Mouse (Mus musculus) kidney, postnatal 0 days (tissue): ENCODE measurements around the gene Srcin1. TPM values are rescaled to one million over a fixed set of nuclear protein-coding genes. Genes with fewer than 3 reads are reported as not detected.

Experiments
- ATAC-seq: fragments of 200-750 bp; cut with Nextera tagmentation; replicated peaks from 2 replicates; pipeline ENCODE4 v1.8.0; 2017; ENCODE audit warnings: low read depth, moderate number of reproducible peaks, moderate TSS enrichment, moderate library complexity; ENCODE audit not compliant: low FRiP score
- DNase-seq: peaks from one replicate; pipeline ENCODE4 v3.0.0-alpha.2; 2016; ENCODE audit warnings: low spot score
- H3K27ac ChIP-seq: fragments of 300-500 bp; sonication (generic); 2 replicates; pipeline ENCODE4 v1.5.1; 2014; ENCODE audit warnings: mild to moderate bottlenecking
- H3K27me3 ChIP-seq: fragments of 300-500 bp; sonication (generic); 2 replicates; pipeline ENCODE4 v1.6.1; 2014; ENCODE audit warnings: low read length, mixed read lengths; ENCODE audit not compliant: insufficient read depth
- H3K36me3 ChIP-seq: fragments of 300-500 bp; sonication (generic); 2 replicates; pipeline ENCODE4 v1.6.1; 2014; ENCODE audit warnings: low read length, mixed read lengths; ENCODE audit not compliant: insufficient read depth
- H3K4me1 ChIP-seq: fragments of 300-500 bp; sonication (generic); replicated peaks from 2 replicates; pipeline ENCODE4 v1.6.1; 2014; ENCODE audit warnings: antibody characterized with exemption, low read length, mixed read lengths; ENCODE audit not compliant: insufficient read depth
- H3K4me2 ChIP-seq: fragments of 300-500 bp; sonication (generic); 2 replicates; pipeline ENCODE4 v1.6.1; 2014; ENCODE audit warnings: mild to moderate bottlenecking, low read length, moderate library complexity, mixed read lengths
- H3K4me3 ChIP-seq: fragments of 300-500 bp; sonication (generic); replicated peaks from 2 replicates; pipeline ENCODE4 v1.5.1; 2014; ENCODE audit warnings: low read depth, low read length
- H3K9ac ChIP-seq: fragments of 300-500 bp; sonication (generic); 2 replicates; pipeline ENCODE4 v1.6.1; 2014; ENCODE audit warnings: low read depth, low read length
- H3K9me3 ChIP-seq: fragments of 300-500 bp; sonication (generic); replicated peaks from 2 replicates; pipeline ENCODE4 v1.6.1; 2016; ENCODE audit warnings: low read length, inconsistent platforms, mixed read lengths
- CTCF ChIP-seq: IDR thresholded peaks from 2 replicates; pipeline ENCODE4 v1.5.1; 2016; ENCODE audit warnings: antibody characterized with exemption, low read depth, mild to moderate bottlenecking, moderate library complexity
- WGBS: fragments of 180-500 bp; shearing (Covaris S2); extraction: QIAGEN DNeasy Blood & Tissue Kit; methylation state at CpG from one replicate; pipeline ENCODE4 v1.1.7; 2014; 5-methylcytosine and 5-hydroxymethylcytosine counted together
- polyA plus RNA-seq: library from polyadenylated mRNA; unstranded; fragments of >200 nt; fragmentation: Nextera tagmentation; extraction: Ambion mirVana; gene quantifications from 2 replicates; pipeline ENCODE4 v1.2.1, GENCODE M21; 2015

Gene Srcin1
- polyA plus RNA-seq, 1 experiment from 2014 or later, result 0.59 TPM

GRCm38 (mm10) chr11:97599104-97599503 lies 23.1 kb upstream of the Srcin1 start:
- Histone ChIP-seq H3K27ac (no peak overlapping the region), H3K4me2 (no peak overlapping the region), H3K9ac (no peak overlapping the region), H3K27me3 (no peaks in the 10 kb centered on the region), H3K4me1 (no peaks in the 10 kb centered on the region), H3K9me3 (0 out of 2 replicates have a peak, but pooled peaks cover 3% of the 10 kb centered on the region), H3K36me3 (no peaks in the 10 kb centered on the region), H3K4me3 (no peak overlapping the region)
- ATAC-seq (no peak), DNase-seq (no peak)
- no peak for TF ChIP-seq CTCF
- 92% methylated on average over 8 of the region's 8 CpGs for WGBS

GRCm38 (mm10) chr11:97597945-97598691 lies 22.1 kb upstream of the Srcin1 start:
- Histone ChIP-seq H3K9me3 (0 out of 2 replicates have a peak, but pooled peaks cover 3% of the 10 kb centered on the region), H3K4me1 (no peaks in the 10 kb centered on the region), H3K4me3 (no peak overlapping the region), H3K9ac (no peak overlapping the region), H3K27me3 (no peaks in the 10 kb centered on the region), H3K4me2 (no peak overlapping the region), H3K36me3 (no peaks in the 10 kb centered on the region), H3K27ac (no peak overlapping the region)
- 81% methylated on average over 10 of the region's 10 CpGs for WGBS
- DNase-seq, result no peak
- TF ChIP-seq CTCF, result no peak
- no peak for ATAC-seq

GRCm38 (mm10) chr11:97594136-97594535 lies 18.1 kb upstream of the Srcin1 start:
- WGBS, result 56% methylated on average over 6 of the region's 6 CpGs
- no peak overlapping the region for H3K4me2 ChIP-seq

DNA sequence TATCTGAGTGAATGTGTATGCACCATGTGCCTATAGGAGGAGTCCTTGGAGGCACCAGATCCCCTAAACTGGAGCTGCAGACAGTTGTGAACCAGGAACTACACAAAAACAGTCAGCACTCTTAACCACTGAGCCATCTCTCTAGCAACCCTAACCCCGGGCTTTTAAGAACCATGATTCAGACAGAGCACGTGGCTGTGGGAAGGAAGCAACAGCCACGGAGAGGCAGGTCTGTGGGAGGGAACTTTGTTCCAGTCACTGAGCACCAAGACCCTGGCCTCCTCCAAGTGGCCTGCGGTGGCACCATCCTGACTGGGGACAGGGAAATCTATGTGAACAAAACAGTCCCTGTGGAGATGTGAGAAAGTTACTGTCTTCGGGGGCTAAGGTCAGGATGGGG lies 15.9 kb upstream of the Srcin1 start:
- Histone ChIP-seq H3K27ac (no peak overlapping the region), H3K9me3 (no peaks in the 10 kb centered on the region), H3K27me3 (no peaks in the 10 kb centered on the region), H3K36me3 (no peaks in the 10 kb centered on the region), H3K4me1 (peaks cover 3% of the 10 kb centered on the region; the same call in 1 of the 2 replicates), H3K4me3 (no peak overlapping the region), H3K4me2 (no peak overlapping the region), H3K9ac (no peak overlapping the region)
- no peak for TF ChIP-seq CTCF
- ATAC-seq (peak; percentile 65; the same call in 1 of the 2 replicates), DNase-seq (peak; percentile 80)
- whole genome bisulfite sequencing, result 14% methylated on average over 5 of the region's 5 CpGs

More at GRCm38 (mm10) chr11:97594136-97594535, 18.1 kb upstream of the Srcin1 start:
- no peaks in the 10 kb centered on the region for H3K9me3 ChIP-seq
- H3K27ac ChIP-seq, result no peak overlapping the region
- TF ChIP-seq CTCF, result no peak
- ATAC-seq (no peak), DNase-seq (no peak)
- peaks cover 3% of the 10 kb centered on the region; the same call in 1 of the 2 replicates for H3K4me1 ChIP-seq
- H3K36me3 ChIP-seq, result no peaks in the 10 kb centered on the region
- H3K9ac ChIP-seq, result no peak overlapping the region
- no peaks in the 10 kb centered on the region for H3K27me3 ChIP-seq
- H3K4me3 ChIP-seq, result no peak overlapping the region

GRCm38 (mm10) chr11:97590227-97590960 lies 14.4 kb upstream of the Srcin1 start:
- Histone ChIP-seq H3K27me3 (no peaks in the 10 kb centered on the region), H3K27ac (no peak overlapping the region), H3K36me3 (no peaks in the 10 kb centered on the region), H3K9me3 (no peaks in the 10 kb centered on the region), H3K9ac (no peak overlapping the region), H3K4me1 (peaks cover 3% of the 10 kb centered on the region; the same call in 1 of the 2 replicates), H3K4me3 (no peak overlapping the region), H3K4me2 (no peak overlapping the region)
- no peak for DNase-seq
- TF ChIP-seq CTCF, result no peak
- 51% methylated on average over 24 of the region's 24 CpGs for WGBS
- no peak for ATAC-seq

DNA sequence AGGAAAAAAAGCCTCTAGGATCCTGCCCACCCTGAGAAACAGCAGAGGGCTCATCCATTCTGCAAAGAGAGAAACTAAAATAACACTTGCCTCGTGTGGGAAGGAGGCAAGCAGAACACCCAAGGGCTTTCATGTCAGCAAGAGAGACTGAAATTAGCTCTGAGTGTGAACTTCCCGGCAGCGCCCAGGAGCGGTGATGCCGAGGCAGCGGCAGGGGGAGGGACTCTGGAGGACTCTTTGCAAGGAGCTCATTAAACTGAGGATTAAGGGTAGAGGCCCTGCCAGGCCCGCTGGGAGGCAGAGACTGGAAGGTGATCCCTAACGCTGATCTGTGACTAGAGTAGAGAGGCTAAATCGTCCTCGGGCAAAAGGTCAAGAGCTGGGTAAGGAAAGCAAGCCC lies 13.2 kb upstream of the Srcin1 start:
- WGBS, result 14% methylated on average over 10 of the region's 10 CpGs

More for the DNA sequence above, 13.2 kb upstream of the Srcin1 start:
- H3K4me1 ChIP-seq, result peaks cover 3% of the 10 kb centered on the region; the same call in 1 of the 2 replicates
- ATAC-seq (no peak), DNase-seq (no peak)
- no peak overlapping the region for H3K4me3 ChIP-seq
- H3K36me3 ChIP-seq, result no peaks in the 10 kb centered on the region
- H3K9ac ChIP-seq, result 0 out of 2 replicates have a peak overlapping the region, but pooled peaks have one; percentile 27
- no peaks in the 10 kb centered on the region for H3K27me3 ChIP-seq
- no peak overlapping the region for H3K4me2 ChIP-seq
- no peaks in the 10 kb centered on the region for H3K9me3 ChIP-seq
- TF ChIP-seq CTCF, result no peak
- no peak overlapping the region for H3K27ac ChIP-seq
